Mouse (Mus musculus) thymus, adult 18-20 months (tissue): ENCODE measurements around the gene Wdr59.
"Not testable (repeated sequence)": the region's sequence is repeated elsewhere in the genome, so short reads cannot be mapped to it uniquely, and the experiment has no call there.

Experiments used
- DNase-seq, 2 experiments: peaks; one replicate each; pipeline ENCODE4 v3.0.0; 2022; ENCODE audit warnings: mixed read lengths in 2 of 2

The Wdr59 gene

GRCm38 (mm10) chr8:111537765-111538158 lies 15.9 kb upstream of the Wdr59 start:
- no peak for DNase-seq

DNA sequence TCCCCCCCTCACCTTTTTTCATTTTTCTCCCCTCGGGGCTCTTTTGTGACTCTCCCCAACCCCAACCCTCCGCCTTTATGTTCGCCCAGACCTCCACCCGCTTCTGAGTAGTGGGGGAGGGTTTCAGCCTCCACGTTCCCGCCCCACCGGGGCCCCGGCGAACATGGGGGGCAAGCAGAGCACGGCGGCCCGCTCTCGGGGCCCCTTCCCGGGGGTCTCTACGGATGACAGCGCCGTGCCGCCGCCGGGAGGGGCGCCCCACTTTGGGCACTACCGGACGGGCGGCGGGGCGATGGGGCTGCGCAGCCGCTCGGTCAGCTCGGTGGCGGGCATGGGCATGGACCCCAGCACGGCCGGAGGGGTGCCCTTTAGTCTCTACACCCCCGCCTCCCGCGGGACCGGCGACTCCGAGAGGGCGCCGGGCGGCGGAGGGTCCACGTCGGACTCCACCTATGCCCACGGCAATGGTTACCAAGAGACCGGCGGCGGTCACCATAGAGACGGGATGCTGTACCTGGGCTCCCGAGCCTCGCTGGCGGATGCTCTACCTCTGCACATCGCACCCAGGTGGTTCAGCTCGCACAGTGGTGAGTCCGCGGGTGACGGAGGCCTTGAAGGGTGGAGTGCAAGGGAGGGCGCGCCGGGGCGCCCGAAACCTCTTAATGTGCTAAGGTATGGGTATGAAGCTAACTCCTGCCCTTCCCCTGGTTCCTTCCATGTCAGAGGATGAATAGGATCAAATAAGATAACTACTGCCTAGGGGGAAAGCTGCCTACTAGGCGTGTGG lies 15.3 kb upstream of the Wdr59 start:
- DNase-seq, result peak; percentile 68 to 74

DNA sequence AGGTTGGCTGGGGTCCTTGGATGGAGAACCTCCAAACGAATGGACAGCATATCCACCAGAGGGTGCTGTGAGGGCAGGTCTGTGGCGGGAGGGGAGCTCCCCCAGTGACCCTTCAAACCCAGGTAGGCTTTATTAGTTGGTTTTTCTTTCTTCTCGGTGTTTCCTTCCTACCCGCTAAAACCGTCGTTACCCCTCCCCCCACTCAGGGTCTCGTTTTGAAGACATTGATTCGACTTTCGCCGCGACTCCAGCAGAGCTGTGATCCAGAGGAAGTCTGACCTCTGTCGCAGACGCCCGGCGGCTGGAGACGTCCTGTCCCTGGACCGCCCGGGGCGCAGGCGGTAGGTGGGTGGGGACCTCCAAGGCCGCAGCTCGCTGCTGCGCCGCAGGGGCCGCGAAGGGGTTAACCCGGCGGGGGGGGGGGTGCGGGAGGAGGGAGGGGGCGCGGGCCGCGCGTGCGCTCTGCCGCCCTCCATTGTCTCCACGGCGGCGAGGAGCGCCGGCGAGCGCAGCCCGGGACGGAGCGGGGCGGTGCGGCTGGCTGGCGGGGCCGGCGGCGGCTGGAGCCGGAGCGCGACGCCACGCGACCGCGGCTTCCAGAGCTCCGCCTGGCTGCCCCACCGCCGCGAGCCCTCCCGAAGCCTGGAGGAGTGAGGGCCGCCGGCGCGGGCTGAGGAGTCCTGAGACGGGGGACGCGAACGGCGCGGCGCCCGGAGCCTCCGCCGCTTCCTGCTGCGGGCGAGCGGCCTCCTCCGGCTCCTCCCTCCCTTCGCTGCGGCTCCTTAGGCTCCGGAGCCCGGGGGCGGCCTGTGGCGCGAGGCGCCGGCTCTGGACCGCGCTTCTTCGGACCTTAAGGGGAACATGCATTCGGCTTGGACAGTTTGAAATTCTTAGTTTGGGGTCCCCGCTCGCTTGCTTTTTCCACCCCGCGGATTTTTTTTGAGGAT lies 14.4 kb upstream of the Wdr59 start, which contains the start of gene Znrf1:
Znrf1 (plus strand) TSS at position 67 of the 947 bp plus-strand sequence.
- peak; percentile 60 to 68 for DNase-seq

DNA sequence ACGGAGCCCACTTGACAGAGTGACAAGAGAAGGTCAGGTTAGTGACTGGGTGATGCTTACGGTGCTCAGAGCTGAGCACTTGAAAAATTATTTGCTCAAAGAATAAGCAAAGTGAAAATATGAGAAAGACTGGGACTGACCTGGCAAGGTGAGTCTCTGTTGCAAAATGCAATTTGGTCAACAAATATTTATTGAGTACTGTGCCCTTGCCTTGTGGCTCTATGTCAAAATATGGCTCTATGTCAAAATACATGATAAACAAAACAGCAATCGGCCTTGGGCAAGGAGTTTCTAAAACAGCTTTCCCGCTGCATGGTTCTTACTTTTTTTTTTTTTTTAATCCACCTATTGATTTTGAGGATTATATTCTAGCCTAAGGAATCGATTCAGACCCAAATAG lies 13.6 kb upstream of the Wdr59 start:
- no peak for DNase-seq

DNA sequence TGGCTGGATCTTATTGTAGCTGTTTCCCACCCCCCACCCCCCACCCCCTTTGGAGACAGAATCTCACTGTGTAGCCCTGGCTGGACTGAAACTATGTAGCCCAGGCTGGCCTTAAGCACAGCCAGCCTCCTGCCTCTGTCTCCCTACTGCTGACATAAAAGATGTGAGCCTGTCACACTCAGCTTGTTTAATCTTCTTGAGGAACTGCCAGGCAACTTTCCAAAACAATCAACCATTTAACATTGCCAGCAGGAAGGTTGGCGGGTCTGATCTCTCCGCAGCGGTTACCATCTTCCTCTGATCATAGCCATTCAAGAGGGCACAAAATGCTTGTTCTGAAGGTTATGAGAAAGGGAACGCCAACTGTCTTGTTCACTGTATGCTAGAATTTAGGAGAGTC lies 11.6 kb upstream of the Wdr59 start:
- no peak for DNase-seq

- no peak for DNase-seq
Measured at GRCm38 (mm10) chr8:111531621-111532020, 9.7 kb upstream of the Wdr59 start.

GRCm38 (mm10) chr8:111531191-111531590 lies 9.3 kb upstream of the Wdr59 start:
- DNase-seq, result no peak

DNA sequence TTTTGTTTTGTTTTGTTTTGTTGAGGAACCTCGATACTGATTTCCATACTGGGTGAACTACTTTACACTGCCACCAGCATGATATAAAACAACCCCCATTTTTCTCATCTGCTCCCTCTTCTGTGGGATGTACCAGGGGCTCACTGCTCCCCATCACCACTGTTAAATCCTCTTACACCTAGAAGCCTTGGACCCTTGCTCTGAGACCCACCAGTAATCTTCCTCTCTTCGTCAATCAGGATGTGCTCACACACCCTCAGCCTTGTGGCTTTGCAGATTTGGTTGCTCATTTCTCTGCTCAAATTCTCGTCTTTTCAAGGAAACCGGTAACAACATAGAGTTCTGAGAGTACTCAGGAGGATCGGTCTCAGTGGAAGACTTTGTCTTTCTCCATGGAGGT lies 6.2 kb upstream of the Wdr59 start:
- no peak for DNase-seq

DNA sequence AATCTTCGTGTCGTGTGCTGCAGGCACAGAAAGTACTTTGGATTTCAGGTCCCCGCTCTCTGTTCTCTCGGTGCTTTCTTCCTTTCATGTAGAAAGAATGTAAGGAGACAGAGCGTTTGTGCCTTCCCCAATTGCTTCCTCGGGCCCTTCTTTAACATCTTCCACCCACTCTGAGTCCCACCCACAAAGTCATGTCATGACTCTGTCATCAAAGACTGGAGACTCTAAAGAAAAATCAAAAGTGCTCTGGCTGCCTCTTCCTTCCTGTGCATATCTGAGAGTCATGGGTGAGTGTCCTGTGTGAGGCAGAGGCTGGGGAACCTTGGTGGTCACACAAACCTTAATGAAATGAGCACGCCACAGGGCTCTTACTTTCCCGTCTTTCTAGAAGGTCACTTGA lies 5.3 kb upstream of the Wdr59 start:
- peak in 1 of 2 experiments; percentile 51 for DNase-seq

DNA sequence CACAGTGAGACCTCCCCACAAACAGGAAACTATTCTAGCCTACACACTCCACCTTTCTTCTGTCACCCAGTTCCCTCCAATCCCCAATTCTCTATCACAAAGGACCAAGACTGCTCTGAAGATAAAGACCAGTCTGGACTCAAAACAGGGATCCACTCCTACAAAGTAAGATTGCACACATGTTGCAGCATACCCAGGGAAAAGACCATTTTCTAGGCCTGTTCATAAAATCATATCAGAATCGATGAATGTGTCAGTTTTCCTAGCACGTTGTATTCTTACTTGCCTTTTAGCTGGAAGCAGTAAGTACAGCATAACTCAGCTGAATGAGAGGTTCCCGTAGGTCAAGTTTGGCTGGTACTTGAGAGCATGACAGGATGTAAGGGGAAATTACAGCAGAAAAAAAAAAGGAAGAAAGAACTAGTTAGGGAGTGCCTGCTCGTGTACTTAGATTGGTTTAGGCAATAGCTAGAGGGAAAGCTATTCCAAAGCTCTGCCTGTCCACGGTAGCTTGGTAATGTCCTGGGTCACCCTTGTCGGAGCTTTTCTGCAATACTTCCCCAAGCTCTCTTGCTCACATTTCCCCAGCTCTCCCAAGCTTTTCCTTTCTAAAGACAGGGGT lies 4.6 kb upstream of the Wdr59 start:
- no peak for DNase-seq

GRCm38 (mm10) chr8:111517466-111517865 lies 4.4 kb downstream of the Wdr59 start:
- DNase-seq, result no peak

DNA sequence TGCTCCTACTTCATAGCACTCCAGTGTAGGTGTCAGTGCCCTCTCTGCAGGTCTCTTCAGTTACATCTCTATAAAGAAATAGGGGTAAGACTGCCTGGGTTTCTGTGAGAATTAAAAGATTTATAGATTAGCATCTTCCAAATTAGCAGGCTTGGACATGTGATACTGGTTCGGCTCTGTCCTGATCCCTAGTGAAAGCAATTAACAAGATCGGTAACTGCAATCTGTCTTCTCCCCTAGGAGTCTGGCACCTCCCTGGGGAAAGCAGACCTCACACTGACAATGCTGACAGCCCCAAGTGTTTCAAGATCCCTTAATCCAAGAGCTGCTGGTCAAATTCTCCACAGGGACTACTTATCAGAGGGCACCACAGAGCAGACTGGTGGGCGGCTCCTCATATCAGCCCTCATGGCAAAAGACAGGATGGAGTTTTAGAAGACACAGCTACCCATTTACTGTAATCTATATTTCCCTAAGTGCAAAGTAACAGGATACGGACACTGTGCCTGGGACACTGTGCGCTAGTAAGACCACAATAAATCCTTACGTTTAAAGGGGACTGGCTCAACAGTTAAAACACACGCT lies 5.3 kb downstream of the Wdr59 start:
- no peak for DNase-seq

GRCm38 (mm10) chr8:111513446-111513845 lies 8.4 kb downstream of the Wdr59 start:
- no peak for DNase-seq

- DNase-seq, result no peak
Measured at GRCm38 (mm10) chr8:111512941-111513340, 9.0 kb downstream of the Wdr59 start.

DNA sequence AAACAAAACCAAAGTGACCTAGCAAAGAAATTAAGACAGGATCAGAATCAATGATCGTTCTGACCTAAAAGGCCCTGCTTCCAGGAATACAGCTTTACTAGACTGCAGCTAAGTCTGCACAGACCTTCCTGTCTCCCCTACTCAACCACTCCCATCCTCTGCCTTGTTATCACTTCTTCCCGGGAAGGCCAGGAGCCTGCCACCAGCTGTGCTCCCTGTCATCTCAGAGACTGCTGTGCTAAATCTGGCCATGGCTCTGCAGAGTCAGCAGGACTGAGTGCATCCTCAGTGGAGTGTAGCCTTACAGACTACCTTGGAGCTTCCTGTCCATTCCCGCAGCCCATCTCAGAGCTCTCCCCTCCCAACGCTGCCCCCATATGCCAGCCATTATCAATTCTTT lies 11.5 kb downstream of the Wdr59 start:
- DNase-seq, result no peak

DNA sequence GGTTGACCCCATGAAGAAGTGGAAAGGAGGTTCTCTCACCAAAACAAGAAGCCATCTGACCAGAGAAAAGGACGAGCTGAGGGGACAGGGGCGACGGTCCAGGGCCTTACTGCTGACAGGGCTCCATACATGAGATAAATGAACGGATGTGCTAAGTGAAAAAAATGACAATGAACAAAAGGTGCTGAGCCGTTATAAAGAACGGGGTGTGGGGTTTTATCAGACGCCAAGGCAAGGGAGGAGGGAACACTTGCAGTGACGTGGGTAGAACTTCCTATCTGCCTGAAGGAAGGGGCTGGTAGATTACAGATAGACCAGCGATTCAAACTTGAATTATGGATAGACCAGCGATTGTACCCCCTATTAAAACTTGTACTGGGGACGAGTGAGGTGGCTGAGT lies 12.6 kb downstream of the Wdr59 start:
- DNase-seq, result no peak

- no peak for DNase-seq
Measured at GRCm38 (mm10) chr8:111508566-111508965, 13.3 kb downstream of the Wdr59 start.

GRCm38 (mm10) chr8:111501724-111502464 lies 20.0 kb downstream of the Wdr59 start:
- DNase-seq, result no peak

- not testable (repeated sequence) for DNase-seq
Measured at GRCm38 (mm10) chr8:111498249-111498648, 23.6 kb downstream of the Wdr59 start.

DNA sequence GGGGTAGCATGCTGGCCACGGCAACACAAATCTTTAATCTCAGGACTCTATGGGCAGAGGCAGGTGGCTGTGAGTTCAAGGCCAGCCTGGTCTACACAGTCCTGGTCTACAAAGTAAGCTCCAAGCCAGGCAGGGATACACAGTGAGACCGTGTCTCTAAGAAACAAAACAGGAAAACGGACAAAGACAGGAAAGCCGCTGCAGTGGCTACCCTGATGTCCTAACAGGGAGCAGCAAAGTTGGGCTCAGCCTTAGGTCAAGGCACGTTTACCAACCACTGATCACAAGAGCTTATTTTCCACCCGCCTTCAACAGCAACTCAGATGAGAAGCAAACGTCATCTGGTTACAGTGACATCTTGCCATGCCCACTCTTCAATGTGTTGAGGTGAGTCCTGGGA lies 25.6 kb downstream of the Wdr59 start:
- no peak for DNase-seq

- DNase-seq, result no peak
Measured at GRCm38 (mm10) chr8:111493176-111493575, 28.7 kb downstream of the Wdr59 start.

DNA sequence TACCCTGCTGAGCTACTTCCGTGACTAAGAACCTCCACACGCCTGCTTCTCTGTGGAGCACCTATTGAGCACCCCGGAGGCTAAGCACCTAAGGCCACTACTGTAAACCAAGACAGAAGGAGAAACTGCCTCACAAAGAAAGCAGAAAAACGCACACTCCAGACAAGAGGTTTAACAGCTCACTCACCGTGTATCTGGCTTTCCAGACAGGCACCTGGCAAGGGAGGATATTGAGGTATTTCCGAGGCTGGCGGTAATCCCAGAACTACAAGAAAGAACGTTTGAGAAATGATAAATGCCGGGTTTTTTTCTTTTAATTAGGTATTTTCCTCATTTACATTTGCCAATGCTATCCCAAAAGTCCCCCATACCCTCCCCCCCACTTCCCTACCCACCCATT lies 29.4 kb downstream of the Wdr59 start:
- DNase-seq, result no peak
